Mouse (Mus musculus) lung, postnatal 0 days (tissue): Measurements from ENCODE around the gene Catsperg1. TPM values are rescaled to one million over a fixed set of nuclear protein-coding genes. Genes with fewer than 3 reads are reported as not detected.
"Not testable (repeated sequence)": the region's sequence is repeated elsewhere in the genome, so short reads cannot be mapped to it uniquely, and the experiment has no call there.

Experiments
- ATAC-seq: fragments of 200-750 bp; cut with Nextera tagmentation; 2 replicates; pipeline ENCODE4 v1.8.0; 2017; ENCODE audit warnings: moderate library complexity
- DNase-seq: peaks from one replicate; pipeline ENCODE4 v3.0.0-alpha.2; 2016; ENCODE audit warnings: low spot score
- H3K27ac ChIP-seq: fragments of 300-500 bp; sonication (generic); 2 replicates; pipeline ENCODE4 v1.5.1; 2014; ENCODE audit warnings: antibody characterized with exemption, mild to moderate bottlenecking, low read length, mixed read lengths
- H3K27me3 ChIP-seq: fragments of 300-500 bp; sonication (generic); replicated peaks from 2 replicates; pipeline ENCODE4 v1.6.1; 2014; ENCODE audit warnings: low read length, mixed read lengths; ENCODE audit not compliant: insufficient read depth
- H3K36me3 ChIP-seq: fragments of 300-500 bp; sonication (generic); 2 replicates; pipeline ENCODE4 v1.6.1; 2014; ENCODE audit warnings: low read length, mixed read lengths; ENCODE audit not compliant: insufficient read depth
- H3K4me1 ChIP-seq: fragments of 300-500 bp; sonication (generic); 2 replicates; pipeline ENCODE4 v1.6.1; 2014; ENCODE audit warnings: antibody characterized with exemption, low read depth, low read length, mixed read lengths; ENCODE audit not compliant: insufficient read depth
- H3K4me2 ChIP-seq: fragments of 300-500 bp; sonication (generic); replicated peaks from 2 replicates; pipeline ENCODE4 v1.6.1; 2014; ENCODE audit warnings: low read depth, mild to moderate bottlenecking, low read length, moderate library complexity, mixed read lengths
- H3K4me3 ChIP-seq: fragments of 300-500 bp; sonication (generic); 2 replicates; pipeline ENCODE4 v1.5.1; 2014; ENCODE audit warnings: low read depth, low read length
- H3K9ac ChIP-seq: fragments of 300-500 bp; sonication (generic); replicated peaks from 2 replicates; pipeline ENCODE4 v1.6.1; 2014; ENCODE audit warnings: low read depth, mild to moderate bottlenecking
- H3K9me3 ChIP-seq: fragments of 300-500 bp; sonication (generic); 2 replicates; pipeline ENCODE4 v1.6.1; 2016; ENCODE audit warnings: low read length, mixed read lengths
- CTCF ChIP-seq: IDR thresholded peaks from 2 replicates; pipeline ENCODE4 v1.5.1; 2016; ENCODE audit warnings: antibody characterized with exemption, mild to moderate bottlenecking
- EP300 ChIP-seq: IDR thresholded peaks from 2 replicates; pipeline ENCODE4 v1.6.1; 2016; ENCODE audit warnings: antibody characterized with exemption, mild to moderate bottlenecking, control low read depth
- WGBS: fragments of 180-500 bp; shearing (Covaris S2); extraction: QIAGEN DNeasy Blood & Tissue Kit; methylation state at CpG from one replicate; pipeline ENCODE4 v1.1.7; 2014; 5-methylcytosine and 5-hydroxymethylcytosine counted together
- polyA plus RNA-seq: library from polyadenylated mRNA; unstranded; fragments of >200 nt; fragmentation: Nextera tagmentation; extraction: Ambion mirVana; gene quantifications from 2 replicates; pipeline ENCODE4 v1.2.1, GENCODE M21; 2015

Catsperg1 gene
- polyA plus RNA-seq, 1 experiment from 2014 or later, result 0.81 TPM

GRCm38 (mm10) chr7:29214846-29215245 lies 1.0 kb upstream of the Catsperg1 start:
- no peak overlapping the region for H3K4me2 ChIP-seq
- no peaks in the 10 kb centered on the region for H3K4me1 ChIP-seq
- ATAC-seq (no peak), DNase-seq (no peak)
- H3K9me3 ChIP-seq, result 0 out of 2 replicates have a peak, but pooled peaks cover 6% of the 10 kb centered on the region
- H3K27ac ChIP-seq, result no peak overlapping the region
- H3K27me3 ChIP-seq, result no peaks in the 10 kb centered on the region
- TF ChIP-seq EP300 (no peak), CTCF (no peak)
- 45% methylated on average over 15 of the region's 15 CpGs for WGBS
- H3K36me3 ChIP-seq, result no peaks in the 10 kb centered on the region
- no peak overlapping the region for H3K9ac ChIP-seq
- H3K4me3 ChIP-seq, result no peak overlapping the region

- Histone ChIP-seq H3K9ac (no peak overlapping the region), H3K4me2 (no peak overlapping the region), H3K4me1 (no peaks in the 10 kb centered on the region), H3K27me3 (no peaks in the 10 kb centered on the region), H3K27ac (no peak overlapping the region), H3K4me3 (no peak overlapping the region), H3K9me3 (0 out of 2 replicates have a peak, but pooled peaks cover under 1% of the 10 kb centered on the region), H3K36me3 (no peaks in the 10 kb centered on the region)
- WGBS, result 46% methylated on average over 2 of the region's 2 CpGs
- DNase-seq, result peak; percentile 63
- peak; percentile 21 for ATAC-seq
- TF ChIP-seq CTCF (no peak), EP300 (no peak)
Measured at GRCm38 (mm10) chr7:29214236-29214635, 401 bp upstream of the Catsperg1 start.

GRCm38 (mm10) chr7:29212775-29213560 lies 867 bp downstream of the Catsperg1 start:
- H3K9me3 ChIP-seq, H3K27me3 ChIP-seq, H3K4me1 ChIP-seq, H3K9ac ChIP-seq, H3K27ac ChIP-seq, DNase-seq, ATAC-seq, H3K4me2 ChIP-seq, H3K36me3 ChIP-seq, H3K4me3 ChIP-seq: not testable (repeated sequence)
- WGBS, result 26% methylated on average over 40 of the region's 40 CpGs

- ATAC-seq (no peak), DNase-seq (peak; percentile 58)
- Histone ChIP-seq H3K4me1 (no peaks in the 10 kb centered on the region), H3K9me3 (no peaks in the 10 kb centered on the region), H3K36me3 (no peaks in the 10 kb centered on the region), H3K27ac (peak overlapping the region; percentile 88), H3K4me3 (peak overlapping the region; percentile 27), H3K4me2 (peak overlapping the region; percentile 49), H3K9ac (peak overlapping the region; percentile 32; the same call in 1 of the 2 replicates), H3K27me3 (no peaks in the 10 kb centered on the region)
- TF ChIP-seq CTCF, result no peak
- TF ChIP-seq EP300, result no peak
- 21% methylated on average over 26 of the region's 26 CpGs for WGBS
Measured at GRCm38 (mm10) chr7:29212199-29212765, 1.6 kb downstream of the Catsperg1 start.

- Histone ChIP-seq H3K27ac (peak overlapping the region; percentile 88), H3K4me1 (no peaks in the 10 kb centered on the region), H3K27me3 (no peaks in the 10 kb centered on the region), H3K9me3 (no peaks in the 10 kb centered on the region), H3K36me3 (no peaks in the 10 kb centered on the region), H3K9ac (peak overlapping the region; percentile 32; the same call in 1 of the 2 replicates), H3K4me2 (peak overlapping the region; percentile 49), H3K4me3 (peak overlapping the region; percentile 27)
- ATAC-seq, result peak; percentile 91
- TF ChIP-seq CTCF (no peak), EP300 (no peak)
- peak; percentile 96 for DNase-seq
- 6% methylated on average over 34 of the region's 34 CpGs for WGBS
Measured at GRCm38 (mm10) chr7:29211415-29212198, 2.2 kb downstream of the Catsperg1 start.

GRCm38 (mm10) chr7:29211013-29211412 lies 2.8 kb downstream of the Catsperg1 start:
- Histone ChIP-seq H3K4me2 (peak overlapping the region; percentile 49), H3K9ac (0 out of 2 replicates have a peak overlapping the region, but pooled peaks have one; percentile 32), H3K4me3 (peak overlapping the region; percentile 27), H3K27ac (peak overlapping the region; percentile 88)
- H3K36me3 ChIP-seq, H3K4me1 ChIP-seq, H3K27me3 ChIP-seq, H3K9me3 ChIP-seq: not testable (repeated sequence)
- peak; percentile 75 for DNase-seq
- 24% methylated on average over 15 of the region's 15 CpGs for WGBS
- ATAC-seq, result peak; percentile 63
